Mouse (Mus musculus) c-Kit-positive CD71-negative TER-119-negative erythroid progenitor cells, embryonic 14.5 days (primary cell): Measurements from ENCODE around the gene Ano4.

Experiments used
- DNase-seq: peaks from one replicate; pipeline ENCODE4 v3.0.0-alpha.2; 2013; ENCODE audit warnings: low read depth

Gene Ano4

DNA sequence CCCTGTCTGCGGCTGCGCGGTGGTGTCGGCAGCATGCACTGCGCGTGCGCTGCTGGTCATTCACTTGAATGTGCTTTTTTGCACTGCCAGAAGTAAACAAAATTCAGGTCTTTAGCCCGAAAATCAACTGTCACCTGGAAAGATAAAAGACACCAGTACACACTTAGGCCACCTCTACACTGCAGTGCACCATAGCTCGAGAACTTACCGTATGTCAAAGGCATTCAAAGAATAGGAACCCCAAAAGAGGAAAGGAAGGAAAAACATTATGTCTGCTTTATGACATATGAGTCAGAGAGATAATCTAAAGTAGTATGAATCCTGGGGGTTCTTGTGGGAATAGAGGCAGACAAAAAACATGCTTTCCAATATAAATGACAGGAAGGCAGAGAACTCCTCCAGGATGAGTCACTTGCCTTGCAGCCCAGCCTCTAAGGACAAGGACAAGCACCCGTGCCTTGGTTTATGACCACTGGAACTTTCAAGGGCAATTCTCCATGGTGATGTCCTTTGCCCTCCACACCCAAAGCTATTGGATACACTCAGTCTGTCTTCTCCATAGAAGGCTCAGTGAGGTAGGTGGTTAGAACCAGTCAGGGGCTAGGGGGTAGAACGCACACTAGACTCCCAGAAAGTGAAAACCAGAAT, 394.8 kb downstream of the Ano4 start:
- no peak for DNase-seq
